Mouse (Mus musculus) right cerebral cortex, postnatal 14 days (tissue): ENCODE measurements around the gene Lig4.

ENCODE experiments used
- DNase-seq: peaks from one replicate; pipeline ENCODE4 v3.0.0; 2022

Gene Lig4

DNA sequence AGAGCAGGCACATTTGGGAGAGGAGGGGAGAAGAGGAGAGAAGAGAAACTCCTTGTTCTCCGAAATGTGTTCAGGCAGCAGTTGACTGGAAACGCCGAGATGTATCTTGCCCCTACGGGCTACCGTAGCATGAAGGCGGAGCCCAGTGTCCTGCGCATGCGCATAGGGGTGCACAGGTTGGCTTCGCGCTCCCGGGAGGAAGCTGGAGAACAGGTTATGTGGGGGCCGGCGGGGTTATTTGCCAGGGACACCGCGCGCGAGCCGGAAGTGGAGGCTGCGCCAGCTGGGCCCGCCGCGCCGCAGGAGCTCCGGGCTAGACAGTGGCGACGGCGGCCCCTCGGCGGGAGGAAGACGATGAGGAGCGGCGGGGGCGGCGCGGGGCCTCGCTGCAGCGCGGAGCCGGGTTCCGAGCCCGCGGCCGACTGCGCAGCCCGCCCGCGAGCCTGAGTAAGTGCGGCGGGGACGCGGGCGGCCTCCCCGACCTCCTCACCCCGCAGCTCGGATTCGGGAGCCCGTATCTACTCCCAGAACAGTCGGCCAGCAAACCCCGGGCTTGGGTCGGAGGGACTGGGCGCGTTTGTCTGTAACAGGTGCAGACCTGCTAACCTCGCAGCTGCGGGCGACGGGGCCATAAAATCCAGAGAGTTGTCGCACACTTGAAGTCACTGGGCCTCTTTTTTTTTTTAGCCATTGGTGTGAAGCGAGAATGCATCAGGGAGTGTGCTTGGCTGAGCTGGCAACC, at the start of gene Lig4, which contains the start of gene Abhd13:
Lig4 (minus strand) TSS at position 114 of the 742 bp plus-strand sequence.
Abhd13 (plus strand) TSS at position 135 of the 742 bp plus-strand sequence.
- peak; percentile 99 for DNase-seq

- peak; percentile 64 for DNase-seq
Measured at GRCm38 (mm10) chr8:10017231-10017630, 39.7 kb upstream of the Lig4 start.

DNA sequence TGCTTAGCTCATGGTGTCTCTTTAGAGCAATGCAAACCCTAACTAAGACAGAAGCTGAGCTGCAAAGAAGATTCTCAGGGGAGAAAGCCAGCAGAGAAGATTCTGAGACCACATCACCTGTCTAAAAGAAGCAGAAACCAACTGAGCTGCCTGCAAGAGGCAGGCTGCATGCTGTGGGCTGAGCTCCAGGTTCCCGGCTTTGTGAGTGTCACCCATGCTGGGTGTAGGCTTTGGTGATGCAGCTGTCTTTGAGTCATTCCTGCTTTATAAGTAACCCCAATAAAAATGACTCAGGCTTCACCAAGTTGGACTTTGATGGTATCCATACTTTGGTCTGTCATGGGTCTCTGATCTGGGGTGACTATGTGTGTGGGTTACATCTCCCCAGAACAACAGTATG, 38.8 kb upstream of the Lig4 start:
- no peak for DNase-seq

GRCm38 (mm10) chr8:10007660-10008028, 30.2 kb upstream of the Lig4 start:
- no peak for DNase-seq

- DNase-seq = peak; percentile 34
Measured at GRCm38 (mm10) chr8:10006986-10007659, 29.6 kb upstream of the Lig4 start.

GRCm38 (mm10) chr8:10006156-10006985, 28.9 kb upstream of the Lig4 start, which contains the start of gene Tnfsf13b:
Gene Tnfsf13b (plus strand): TSS chr8:10006467.
- no peak for DNase-seq

DNA sequence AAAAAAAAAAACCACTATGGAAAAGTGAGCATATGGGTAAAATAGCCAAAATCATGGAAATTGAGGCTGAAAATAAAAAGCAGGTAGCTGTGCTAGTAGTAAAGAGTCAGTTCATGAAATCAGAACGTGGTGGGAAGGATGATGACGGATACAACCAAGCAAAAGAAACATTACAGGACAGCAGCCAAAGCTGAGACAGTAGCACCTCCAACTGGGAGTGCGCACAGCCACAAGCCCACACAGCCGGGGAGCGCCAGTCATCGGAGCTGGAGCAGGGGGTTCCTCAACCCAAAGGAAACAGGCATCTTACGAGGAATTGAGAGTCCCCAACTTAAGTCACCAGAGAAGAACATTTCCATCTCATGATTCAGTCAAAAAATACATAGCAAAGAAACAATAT, 26.6 kb upstream of the Lig4 start:
- no peak for DNase-seq

DNA sequence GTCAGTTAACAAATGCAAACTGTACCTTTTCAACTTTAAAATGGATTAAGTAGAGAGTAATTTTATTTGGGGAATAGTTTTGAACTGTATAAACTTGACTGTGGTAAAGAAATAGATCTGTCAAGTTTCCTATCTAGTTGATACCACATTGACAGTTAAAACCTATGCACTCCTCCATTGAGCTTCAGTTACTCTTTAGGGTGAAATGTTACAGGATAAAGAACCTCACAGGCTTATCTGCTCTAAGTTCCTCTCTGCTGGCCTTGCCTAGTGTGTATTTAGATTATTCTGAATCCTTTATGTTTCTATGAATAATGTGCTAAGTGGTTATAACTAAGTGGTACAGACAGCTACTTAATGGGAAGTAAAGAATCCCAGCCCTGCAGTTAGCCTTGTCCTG, 2.7 kb upstream of the Lig4 start:
- DNase-seq = no peak

DNA sequence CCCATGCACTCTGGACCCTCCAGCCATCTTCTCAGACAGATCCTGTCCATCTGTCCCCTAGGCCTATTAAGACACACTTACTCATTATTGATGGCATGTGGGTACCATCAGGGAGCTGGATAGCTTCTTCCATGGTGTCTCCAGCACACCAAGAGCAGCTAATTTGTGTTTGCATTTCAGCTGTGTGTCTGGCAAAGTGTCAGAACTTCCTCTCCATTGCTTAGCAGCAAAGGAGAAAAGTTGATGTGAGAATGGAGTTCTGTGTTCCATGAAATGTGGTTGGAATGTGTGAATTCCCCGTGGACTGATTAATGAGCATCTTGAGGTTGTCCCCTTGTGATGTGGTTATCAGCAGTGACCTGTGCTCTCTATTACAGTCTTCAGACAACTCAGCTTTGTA, 2.3 kb upstream of the Lig4 start:
- no peak for DNase-seq

DNA sequence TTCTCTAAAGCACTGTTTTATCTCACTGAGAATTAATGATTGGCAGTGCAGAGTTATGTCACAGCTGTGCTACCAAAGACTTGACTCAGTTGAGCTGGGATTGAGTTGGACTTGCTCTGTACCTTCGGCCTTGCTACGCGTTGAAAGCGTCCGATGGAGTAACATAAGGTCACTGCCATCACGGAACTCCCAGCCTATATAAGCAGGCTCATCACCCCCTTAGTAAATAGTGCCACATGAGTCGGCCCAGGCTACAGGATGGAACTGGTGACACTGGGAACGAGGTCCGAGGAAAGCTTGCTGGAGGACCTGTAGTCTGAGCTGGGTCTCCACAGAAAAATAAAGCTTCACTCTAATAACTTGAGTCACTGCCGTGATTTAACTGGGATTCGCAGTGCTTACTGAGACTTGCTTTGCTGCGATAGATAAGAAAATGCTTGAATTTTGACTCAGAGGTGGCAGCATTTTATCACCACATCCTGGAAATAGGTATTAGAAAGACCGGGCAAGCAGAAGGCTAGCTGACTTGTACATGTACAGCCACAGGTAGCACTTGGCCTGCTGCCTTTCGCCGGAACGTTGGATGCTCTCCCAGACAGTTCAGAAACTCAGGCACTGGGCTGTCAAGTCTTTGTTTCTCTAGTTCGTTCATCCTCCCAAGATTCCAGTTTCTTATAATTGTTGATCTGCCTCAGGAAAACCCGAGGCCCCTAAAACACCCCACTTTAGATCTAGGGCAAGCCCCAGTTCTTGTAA, 1.2 kb upstream of the Lig4 start:
- DNase-seq = no peak

DNA sequence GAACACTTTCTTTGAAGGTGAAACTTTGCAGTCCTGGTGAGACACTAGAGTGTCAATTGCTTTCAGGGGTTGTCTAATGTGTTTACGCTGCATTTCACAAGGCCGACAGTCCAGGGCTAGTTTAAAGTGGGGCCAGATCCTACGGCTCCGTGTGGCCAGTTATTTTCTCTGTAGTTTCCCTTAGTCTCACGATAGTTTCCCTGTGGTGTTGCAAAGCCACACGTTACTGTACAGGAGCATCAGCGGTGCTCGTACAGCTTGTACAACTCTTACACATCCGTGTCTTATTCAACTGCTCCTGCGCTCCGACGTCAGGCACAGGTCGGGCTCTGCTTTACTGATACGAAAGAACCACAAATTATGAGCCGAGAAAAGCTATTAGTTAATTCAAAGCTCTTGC, 470 bp downstream of the Lig4 start:
- no peak for DNase-seq

GRCm38 (mm10) chr8:9975898-9976611, 1.4 kb downstream of the Lig4 start:
- DNase-seq = peak; percentile 98

DNA sequence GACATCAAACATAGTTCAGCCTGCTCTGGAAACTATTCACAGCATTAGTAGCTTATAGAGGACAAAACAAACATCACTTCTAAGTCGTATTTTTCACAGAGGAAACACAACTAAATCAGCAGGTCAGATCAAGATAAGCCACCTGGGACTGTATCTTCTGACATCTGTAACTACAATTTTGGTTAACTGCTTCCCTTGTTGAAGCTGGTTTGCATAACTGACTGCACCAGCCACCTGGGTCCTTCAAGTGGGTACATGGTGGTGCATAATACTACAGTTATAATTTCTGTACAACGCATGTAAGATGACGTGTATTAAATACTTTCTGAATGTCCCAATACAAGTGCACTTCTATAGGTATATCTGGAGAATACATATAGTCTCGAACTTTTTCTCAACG, 2.2 kb downstream of the Lig4 start:
- DNase-seq = no peak

DNA sequence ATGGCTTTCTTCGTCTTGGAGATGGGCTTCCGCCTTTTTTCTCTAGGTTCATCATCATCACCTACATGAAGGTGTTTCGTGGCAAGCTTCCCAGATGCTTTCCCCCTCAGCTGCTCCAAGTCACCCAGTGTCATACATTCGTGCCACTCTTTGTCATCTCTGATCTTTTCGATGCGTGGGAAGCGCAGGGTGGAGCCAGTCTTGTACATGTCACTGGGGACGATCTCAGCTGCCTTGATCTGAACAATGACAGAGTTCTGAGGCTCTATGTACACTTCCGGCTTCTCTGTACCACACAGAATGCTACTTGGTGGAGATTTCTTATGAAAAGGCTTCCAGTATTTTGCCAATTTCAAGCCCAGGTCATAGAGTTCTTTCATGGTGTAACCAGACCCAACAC, 5.6 kb downstream of the Lig4 start:
- DNase-seq = no peak

GRCm38 (mm10) chr8:9959919-9960318, 17.6 kb downstream of the Lig4 start:
- DNase-seq = no peak

DNA sequence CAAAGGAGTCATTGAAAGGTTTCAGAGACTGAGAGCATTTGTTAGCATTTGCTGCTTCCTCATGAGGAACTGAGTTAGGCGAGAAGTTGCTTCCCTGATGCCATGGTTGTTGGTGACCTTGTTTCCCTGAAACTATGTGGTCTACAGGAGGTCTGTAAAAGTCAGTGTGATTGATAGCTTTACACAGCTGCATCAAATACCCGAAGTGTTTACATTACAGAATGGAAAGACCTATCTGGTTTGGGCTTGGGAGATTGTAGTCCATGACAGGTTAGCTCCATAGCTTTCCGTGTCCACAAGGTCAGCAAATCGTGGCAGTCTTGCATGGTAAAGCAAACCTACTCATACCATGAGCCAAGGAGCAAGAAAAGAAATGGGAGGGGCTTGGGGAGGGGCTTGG, 19.1 kb downstream of the Lig4 start:
- no peak for DNase-seq

DNA sequence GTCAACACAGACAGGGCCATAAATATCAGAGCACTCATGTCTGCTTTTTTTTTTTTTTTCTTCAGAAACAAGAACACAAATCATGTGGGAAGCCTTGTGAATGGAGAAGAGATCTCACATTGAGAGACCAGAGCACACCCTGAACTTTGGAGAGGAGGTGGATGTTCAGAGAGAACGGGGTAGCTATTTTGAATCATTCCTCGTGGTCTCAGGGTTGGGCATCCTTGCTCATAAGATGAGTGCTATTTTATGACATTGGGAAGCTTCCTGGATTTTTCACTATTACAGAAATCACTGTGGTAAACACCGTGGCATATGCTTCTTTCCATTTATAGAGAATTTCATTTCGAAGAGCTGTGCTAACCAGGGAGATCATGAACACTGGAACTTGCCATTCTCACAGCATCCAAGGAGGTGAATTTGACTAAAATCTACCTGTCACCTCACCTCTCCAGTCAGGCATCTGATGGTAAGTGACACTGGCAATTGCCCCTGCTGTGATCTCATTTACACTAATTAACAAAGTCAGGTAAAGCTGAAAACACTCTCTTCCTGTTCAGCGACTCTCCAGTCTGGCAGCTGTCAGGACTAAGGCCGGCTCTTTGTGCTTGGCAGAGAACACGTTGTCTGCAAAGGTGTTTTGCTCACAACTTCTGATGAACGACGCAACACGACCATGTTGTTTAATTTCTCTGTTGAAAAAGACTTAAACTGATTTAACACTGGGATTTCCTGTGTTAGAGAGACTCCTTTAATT, 28.2 kb downstream of the Lig4 start:
- no peak for DNase-seq

- no peak for DNase-seq
Measured at GRCm38 (mm10) chr8:9935574-9935973, 41.9 kb downstream of the Lig4 start.

DNA sequence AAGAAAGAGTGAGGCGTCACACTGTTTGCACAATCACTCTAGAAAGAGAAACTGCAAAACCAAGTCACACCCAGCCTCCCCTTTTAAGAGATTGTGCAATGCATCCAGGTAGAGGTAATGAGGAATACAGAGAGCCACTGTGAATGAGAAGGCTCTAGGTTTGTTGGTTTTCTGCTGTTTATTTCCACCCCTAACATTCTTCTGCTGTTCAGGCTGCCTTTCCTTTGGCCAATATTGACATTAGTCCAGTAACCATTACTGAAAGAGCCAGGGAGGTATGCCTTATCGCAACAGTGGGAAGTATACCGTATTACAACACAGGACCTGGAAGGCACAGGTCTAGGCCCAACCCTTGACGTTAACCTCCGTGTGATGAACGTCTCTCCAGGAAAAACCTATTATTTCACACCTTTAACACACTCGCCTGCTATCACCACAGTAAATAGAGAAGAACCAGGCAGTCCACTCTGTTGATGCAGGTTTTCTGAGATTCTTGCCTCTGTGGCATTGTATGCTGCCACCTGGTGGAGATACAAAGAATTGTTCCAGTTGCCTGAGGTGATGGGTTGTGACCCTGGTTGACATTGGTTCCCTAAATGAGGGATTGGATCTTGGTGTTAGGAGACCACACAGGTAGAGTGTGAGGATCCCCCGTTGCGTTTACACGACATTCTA, 42.5 kb downstream of the Lig4 start:
- DNase-seq = peak; percentile 23

DNA sequence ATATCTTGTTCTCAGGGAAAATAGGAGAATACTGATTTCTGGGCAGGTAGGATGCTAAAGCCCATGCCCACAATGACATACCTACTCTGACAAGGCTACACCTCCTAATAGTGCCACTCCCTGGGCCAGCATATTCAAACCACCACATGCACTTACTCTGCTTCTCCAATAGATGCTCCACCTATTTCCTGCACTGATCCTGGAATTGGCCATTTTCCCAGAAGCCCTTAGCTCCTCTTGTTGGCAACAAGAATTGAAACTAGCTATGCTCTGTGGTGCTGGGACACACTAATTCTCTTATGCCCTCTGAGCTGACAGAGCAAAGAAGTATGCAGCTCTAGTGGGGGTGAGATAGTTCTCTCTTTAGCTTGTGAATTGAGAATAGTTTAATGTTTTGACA, 44.8 kb downstream of the Lig4 start:
- DNase-seq = no peak
